Mouse (Mus musculus): ENCODE data around the gene Zfp773. TPM values are rescaled to one million over a fixed set of nuclear protein-coding genes. Genes with fewer than 3 reads are reported as not detected.

Gene Zfp773
- total RNA-seq (2012; rRNA removed) = 3.6 and 5.9 TPM in 2 replicates

GRCm38 (mm10) chr7:7136379-7136866 lies at the start of gene Zfp773:
Zfp773 (minus strand) TSS chr7:7136755.
- Histone ChIP-seq H3K36me3 (ENCODE audit: control insufficient read depth, insufficient read depth, low read length, poor library complexity, severe bottlenecking) (no peaks in the 10 kb centered on the region), H3K9me3 (ENCODE audit: control insufficient read depth, insufficient read depth, low read depth, low read length) (no peaks in the 10 kb centered on the region), H3K4me1 (ENCODE audit: control insufficient read depth in 2 of 2, insufficient read depth in 2 of 2, low read length in 2 of 2, poor library complexity in 1 of 2) (peaks cover 0 to 1% of the 10 kb centered on the region in 2 experiments; a peak in 2 of 4 replicates), H3K27ac (ENCODE audit: insufficient read depth, low read depth, low read length, poor library complexity, severe bottlenecking) (no peak within 1 kb of the TSS), H3K9ac (ENCODE audit: insufficient read depth, low read depth, low read length, poor library complexity, severe bottlenecking) (peak within 1 kb of the TSS; percentile 54; the same call in 1 of the 2 replicates), H3K4me3 (ENCODE audit: insufficient read depth in 1 of 2, low read depth in 1 of 2, low read length in 2 of 2, poor library complexity in 1 of 2, severe bottlenecking in 1 of 2) (peak within 1 kb of the TSS; percentile 55 to 69)
- DNase-seq (ENCODE audit: low read depth, low spot score) = peak; percentile 42
- peak; percentile 88 for TF ChIP-seq HCFC1 (IDR thresholded peaks at IDR 0.05; ENCODE audit: borderline replicate concordance, insufficient read depth, low read length)
- no peak for TF ChIP-seq ZC3H11A (IDR thresholded peaks at IDR 0.05; ENCODE audit: borderline replicate concordance, low read depth, low read length)
- in situ Hi-C loops (cut with MboI; ENCODE audit: low sequenced_read_pairs in 2 of 2, unreplicated experiment in 2 of 2) = no loop called here

- Histone ChIP-seq H3K4me1 (ENCODE audit: control insufficient read depth in 2 of 2, insufficient read depth in 2 of 2, low read length in 2 of 2, poor library complexity in 1 of 2) (no peaks in the 10 kb centered on the region), H3K36me3 (ENCODE audit: control insufficient read depth, insufficient read depth, low read length, poor library complexity, severe bottlenecking) (peaks cover 8% of the 10 kb centered on the region), H3K9ac (ENCODE audit: insufficient read depth, low read depth, low read length, poor library complexity, severe bottlenecking) (no peak overlapping the region), H3K4me3 (ENCODE audit: insufficient read depth in 1 of 2, low read depth in 1 of 2, low read length in 2 of 2, poor library complexity in 1 of 2, severe bottlenecking in 1 of 2) (no peak overlapping the region), H3K9me3 (ENCODE audit: control insufficient read depth, insufficient read depth, low read depth, low read length) (no peaks in the 10 kb centered on the region), H3K27ac (ENCODE audit: insufficient read depth, low read depth, low read length, poor library complexity, severe bottlenecking) (no peak overlapping the region)
- in situ Hi-C loops (cut with MboI; ENCODE audit: low sequenced_read_pairs in 2 of 2, unreplicated experiment in 2 of 2) = no loop called here
- TF ChIP-seq HCFC1 (IDR thresholded peaks at IDR 0.05; ENCODE audit: borderline replicate concordance, insufficient read depth, low read length) = no peak
- no peak for TF ChIP-seq MAFK (IDR thresholded peaks at IDR 0.05; ENCODE audit: insufficient read depth, low read depth, low read length)
- TF ChIP-seq ZNF384 (IDR thresholded peaks at IDR 0.05; ENCODE audit: low read depth, low read length) = no peak
- DNase-seq (ENCODE audit: low read depth, low spot score) = no peak
Observed at GRCm38 (mm10) chr7:7185897-7186296, 49.3 kb upstream of the Zfp773 start.

- peak; percentile 50 for DNase-seq (ENCODE audit: low read depth, low spot score)
- in situ Hi-C loops (cut with MboI; ENCODE audit: low sequenced_read_pairs in 2 of 2, unreplicated experiment in 2 of 2) = no loop called here
- Histone ChIP-seq H3K9me3 (ENCODE audit: control insufficient read depth, insufficient read depth, low read depth, low read length) (no peaks in the 10 kb centered on the region), H3K9ac (ENCODE audit: insufficient read depth, low read depth, low read length, poor library complexity, severe bottlenecking) (peak within 1 kb of the TSS; percentile 86), H3K4me1 (ENCODE audit: control insufficient read depth in 2 of 2, insufficient read depth in 2 of 2, low read length in 2 of 2, poor library complexity in 1 of 2) (peaks cover 0 to 4% of the 10 kb centered on the region in 2 experiments; a peak in 1 of 4 replicates), H3K36me3 (ENCODE audit: control insufficient read depth, insufficient read depth, low read length, poor library complexity, severe bottlenecking) (peaks cover 5% of the 10 kb centered on the region; the same call in 1 of the 2 replicates), H3K27ac (ENCODE audit: insufficient read depth, low read depth, low read length, poor library complexity, severe bottlenecking) (peak within 1 kb of the TSS; percentile 61; the same call in 1 of the 2 replicates), H3K4me3 (ENCODE audit: insufficient read depth in 1 of 2, low read depth in 1 of 2, low read length in 2 of 2, poor library complexity in 1 of 2, severe bottlenecking in 1 of 2) (peak within 1 kb of the TSS; percentile 89 to 92)
- TF ChIP-seq ZC3H11A (IDR thresholded peaks at IDR 0.05; ENCODE audit: borderline replicate concordance, low read depth, low read length) (no peak), MAFK (IDR thresholded peaks at IDR 0.05; ENCODE audit: insufficient read depth, low read depth, low read length) (peak; percentile 42; the same call in 1 of the 2 replicates), ZNF384 (IDR thresholded peaks at IDR 0.05; ENCODE audit: low read depth, low read length) (no peak), HCFC1 (IDR thresholded peaks at IDR 0.05; ENCODE audit: borderline replicate concordance, insufficient read depth, low read length) (peak; percentile 93), CHD2 (IDR thresholded peaks at IDR 0.05; ENCODE audit: low read depth, low read length) (no peak)
Observed at GRCm38 (mm10) chr7:7171227-7172147, 34.9 kb upstream of the Zfp773 start, which contains the start of gene Zfp418. Zfp418 (plus strand) TSS chr7:7171330.

GRCm38 (mm10) chr7:7145991-7146608 lies 9.5 kb upstream of the Zfp773 start:
- in situ Hi-C loops (cut with MboI; ENCODE audit: low sequenced_read_pairs in 2 of 2, unreplicated experiment in 2 of 2) = no loop called here
- H3K27ac ChIP-seq (ENCODE audit: insufficient read depth, low read depth, low read length, poor library complexity, severe bottlenecking) = no peak overlapping the region
- H3K4me3 ChIP-seq (ENCODE audit: insufficient read depth in 1 of 2, low read depth in 1 of 2, low read length in 2 of 2, poor library complexity in 1 of 2, severe bottlenecking in 1 of 2) = no peak overlapping the region
- H3K4me1 ChIP-seq (ENCODE audit: control insufficient read depth in 2 of 2, insufficient read depth in 2 of 2, low read length in 2 of 2, poor library complexity in 1 of 2) = 0 out of 4 replicates have a peak, but pooled peaks cover 0 to 3% of the 10 kb centered on the region in 2 experiments
- no peaks in the 10 kb centered on the region for H3K36me3 ChIP-seq (ENCODE audit: control insufficient read depth, insufficient read depth, low read length, poor library complexity, severe bottlenecking)
- TF ChIP-seq ZNF384 (IDR thresholded peaks at IDR 0.05; ENCODE audit: low read depth, low read length) = no peak
- no peak for TF ChIP-seq CHD2 (IDR thresholded peaks at IDR 0.05; ENCODE audit: low read depth, low read length)
- no peak for TF ChIP-seq HCFC1 (IDR thresholded peaks at IDR 0.05; ENCODE audit: borderline replicate concordance, insufficient read depth, low read length)
- TF ChIP-seq MAFK (IDR thresholded peaks at IDR 0.05; ENCODE audit: insufficient read depth, low read depth, low read length) = no peak
- TF ChIP-seq ZC3H11A (IDR thresholded peaks at IDR 0.05; ENCODE audit: borderline replicate concordance, low read depth, low read length) = no peak
- no peak overlapping the region for H3K9ac ChIP-seq (ENCODE audit: insufficient read depth, low read depth, low read length, poor library complexity, severe bottlenecking)
- no peak for DNase-seq (ENCODE audit: low read depth, low spot score)
- H3K9me3 ChIP-seq (ENCODE audit: control insufficient read depth, insufficient read depth, low read depth, low read length) = no peaks in the 10 kb centered on the region
